Mouse (Mus musculus) ES-Bruce4 (cell line): Measurements from ENCODE around the gene 4930522L14Rik.
"Not testable (repeated sequence)": the region's sequence is repeated elsewhere in the genome, so short reads cannot be mapped to it uniquely, and the experiment has no call there.

Experiments
- CTCF ChIP-seq: IDR thresholded peaks from one replicate; pipeline ENCODE4 v1.8.1; 2011; ENCODE audit warnings: low read depth, low read length
- POLR2A ChIP-seq: IDR thresholded peaks from one replicate; pipeline ENCODE4 v1.8.1; 2011; ENCODE audit warnings: low read length; ENCODE audit not compliant: insufficient read depth

DNA sequence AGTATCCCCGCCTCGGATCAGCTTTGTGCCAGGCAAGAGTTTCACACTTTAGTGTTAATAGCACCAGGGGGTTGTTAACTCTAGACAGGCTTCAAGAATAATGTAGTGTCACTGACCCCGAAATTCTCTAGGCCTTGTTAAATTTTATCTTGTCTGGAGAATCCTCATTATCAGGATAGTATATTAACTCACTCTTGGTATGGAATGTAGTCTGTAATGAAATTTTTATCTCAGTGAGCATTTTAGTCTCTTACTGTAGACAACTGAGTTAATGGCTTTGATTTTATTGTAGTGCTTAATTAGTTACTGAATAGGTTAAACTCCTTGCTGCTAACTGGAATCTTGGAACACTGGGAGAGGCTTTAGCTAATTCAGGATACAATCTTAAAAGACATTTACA lies 34.3 kb downstream of the 4930522L14Rik start:
- TF ChIP-seq CTCF, POLR2A: not testable (repeated sequence)
